Mouse (Mus musculus): ENCODE data around the gene Agbl2.

DNA sequence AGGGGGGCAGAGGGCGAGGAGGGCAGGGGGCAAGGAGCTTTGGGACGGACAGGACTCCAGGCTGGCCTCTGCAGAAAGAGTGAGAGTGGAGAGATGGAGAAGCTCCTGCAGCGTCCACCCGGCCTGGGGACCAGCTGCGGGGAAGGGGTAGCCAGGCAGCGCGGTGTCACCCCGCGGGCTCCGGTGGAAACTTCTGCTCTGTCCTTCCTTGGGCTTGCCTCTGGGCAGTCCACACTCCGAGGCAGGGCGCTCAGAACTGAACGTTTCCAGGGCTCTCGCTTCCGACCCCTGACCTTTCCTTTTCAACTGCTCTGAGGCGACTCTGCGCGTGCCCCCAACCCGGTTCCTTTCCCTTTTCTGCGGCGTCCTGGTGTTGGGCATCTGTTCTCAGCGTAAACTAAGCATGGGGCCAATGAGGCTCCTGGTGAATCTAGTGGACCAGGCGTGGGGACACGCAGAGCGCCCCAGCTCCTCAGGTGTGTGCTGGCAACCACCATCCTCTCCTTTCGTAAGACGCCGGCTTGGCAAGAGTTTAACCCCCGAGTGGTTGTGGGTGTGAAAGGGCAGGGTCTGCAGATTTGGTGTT lies 467 bp downstream of the Agbl2 start:
- TF ChIP-seq CTCF (IDR thresholded peaks at IDR 0.05; ENCODE audit: borderline replicate concordance, insufficient read depth, low read length) (no peak), POLR2A (IDR thresholded peaks at IDR 0.05; ENCODE audit: low read depth, low read length) (no peak)
